Mouse (Mus musculus): ENCODE measurements around the gene Mettl7a3. TPM values are rescaled to one million over a fixed set of nuclear protein-coding genes. Genes with fewer than 3 reads are reported as not detected.
A peak's percentile ranks its signal among the peaks of the same experiment; 100 is the strongest.

The Mettl7a3 gene
- total and polyA plus RNA-seq, 3 experiments = 0.33 TPM; not detected in 2

- TF ChIP-seq NRF1 (IDR thresholded peaks at IDR 0.05; ENCODE audit: low read depth, low read length) (no peak), ZNF384 (IDR thresholded peaks at IDR 0.05; ENCODE audit: low read depth, low read length) (0 out of 2 replicates have a peak, but pooled peaks have one; percentile 2), EP300 (IDR thresholded peaks at IDR 0.05; ENCODE audit: low read length) (peak; percentile 65), JUND (conservative IDR thresholded peaks at IDR 0.05; ENCODE audit: low read depth, low read length) (peak; percentile 58; the same call in 1 of the 2 replicates), SMC3 (IDR thresholded peaks at IDR 0.05; ENCODE audit: low read depth, low read length) (no peak), BHLHE40 (IDR thresholded peaks at IDR 0.05; ENCODE audit: low read depth, low read length) (peak; percentile 38; the same call in 1 of the 2 replicates), NELFE (IDR thresholded peaks at IDR 0.05; ENCODE audit: low read depth, low read length) (0 out of 2 replicates have a peak, but pooled peaks have one; percentile 44), SIN3A (IDR thresholded peaks at IDR 0.05; ENCODE audit: low read length) (peak; percentile 68), IRF4 (IDR thresholded peaks at IDR 0.05; ENCODE audit: low read depth, low read length) (peak; percentile 63)
- Histone ChIP-seq H3K36me3 (replicated peaks in 1 of 2; ENCODE audit: control insufficient read depth in 1 of 2, insufficient read depth in 1 of 2, low read length in 1 of 2) (no peaks in the 10 kb centered on the region), H3K4me3 (replicated peaks in 1 of 3; ENCODE audit: low read depth in 2 of 3, low read length in 2 of 3, poor library complexity in 1 of 3) (peak overlapping the region; percentile 14 to 59 (median 55)), H3K79me2 (replicated peaks; ENCODE audit: control insufficient read depth, extremely low read depth, insufficient read depth, poor library complexity, severe bottlenecking) (no peaks in the 10 kb centered on the region), H3K27me3 (replicated peaks) (no peaks in the 10 kb centered on the region), H3K27ac (ENCODE audit: insufficient read depth, low read depth) (peak overlapping the region; percentile 87), H3K4me2 (ENCODE audit: insufficient read depth, low read depth, poor library complexity, severe bottlenecking) (peak overlapping the region; percentile 90), H3K9ac (ENCODE audit: insufficient read depth, low read depth) (peak overlapping the region; percentile 86), H3K9me3 (replicated peaks; ENCODE audit: low read length) (no peaks in the 10 kb centered on the region), H3K4me1 (ENCODE audit: control insufficient read depth in 1 of 2, insufficient read depth in 2 of 2) (peaks cover 11 to 51% of the 10 kb centered on the region in 2 experiments)
- in situ Hi-C loops (cut with MboI; ENCODE audit: low pct_ligation_motif_present, low pct_unique_long_range_greater_than_20kb, low sequenced_read_pairs) = no loop called here
- dilution Hi-C loops (cut with MboI; ENCODE audit: extremely low pct_ligation_motif_present, extremely low pct_unique_long_range_greater_than_20kb, low sequenced_read_pairs) = no loop called here
- DNase-seq (ENCODE audit: extremely low read depth) = peak; percentile 71
Measured at GRCm38 (mm10) chr15:100303428-100304018, 31.2 kb upstream of the Mettl7a3 start.

- Histone ChIP-seq H3K9me3 (replicated peaks; ENCODE audit: low read length) (no peaks in the 10 kb centered on the region), H3K4me2 (ENCODE audit: insufficient read depth, low read depth, poor library complexity, severe bottlenecking) (peak within 1 kb of the TSS; percentile 90), H3K79me2 (replicated peaks; ENCODE audit: control insufficient read depth, extremely low read depth, insufficient read depth, poor library complexity, severe bottlenecking) (no peaks in the 10 kb centered on the region), H3K4me3 (replicated peaks in 1 of 3; ENCODE audit: low read depth in 2 of 3, low read length in 2 of 3, poor library complexity in 1 of 3) (peak within 1 kb of the TSS; percentile 57 to 60 (median 59)), H3K27ac (ENCODE audit: insufficient read depth, low read depth) (peak within 1 kb of the TSS; percentile 87), H3K9ac (ENCODE audit: insufficient read depth, low read depth) (peak within 1 kb of the TSS; percentile 86), H3K27me3 (replicated peaks) (no peaks in the 10 kb centered on the region), H3K4me1 (ENCODE audit: control insufficient read depth in 1 of 2, insufficient read depth in 2 of 2) (peaks cover 11 to 51% of the 10 kb centered on the region in 2 experiments), H3K36me3 (replicated peaks in 1 of 2; ENCODE audit: control insufficient read depth in 1 of 2, insufficient read depth in 1 of 2, low read length in 1 of 2) (no peaks in the 10 kb centered on the region)
- peak; percentile 93 for DNase-seq (ENCODE audit: extremely low read depth)
- in situ Hi-C loops (cut with MboI; ENCODE audit: low pct_ligation_motif_present, low pct_unique_long_range_greater_than_20kb, low sequenced_read_pairs) = no loop called here
- dilution Hi-C loops (cut with MboI; ENCODE audit: extremely low pct_ligation_motif_present, extremely low pct_unique_long_range_greater_than_20kb, low sequenced_read_pairs) = no loop called here
- TF ChIP-seq MAZ (IDR thresholded peaks at IDR 0.05; ENCODE audit: low read depth, low read length) (0 out of 2 replicates have a peak, but pooled peaks have one; percentile 7), POLR2AphosphoS2 (IDR thresholded peaks at IDR 0.05; ENCODE audit: low read depth, low read length) (no peak), ZKSCAN1 (IDR thresholded peaks at IDR 0.05; ENCODE audit: borderline replicate concordance, low read depth, low read length) (no peak), ELF1 (IDR thresholded peaks at IDR 0.05; ENCODE audit: low read depth, low read length) (peak; percentile 44; the same call in 1 of the 2 replicates), UBTF (IDR thresholded peaks at IDR 0.05; ENCODE audit: low read depth, low read length) (no peak), TBP (conservative IDR thresholded peaks at IDR 0.05; ENCODE audit: low read depth, low read length) (peak; percentile 79), RAD21 (IDR thresholded peaks at IDR 0.05; ENCODE audit: low read depth, low read length) (no peak), JUND (conservative IDR thresholded peaks at IDR 0.05; ENCODE audit: low read depth, low read length) (no peak), NRF1 (IDR thresholded peaks at IDR 0.05; ENCODE audit: low read depth, low read length) (peak; percentile 67), USF2 (conservative IDR thresholded peaks at IDR 0.05; ENCODE audit: low read depth, low read length) (no peak), JUN (IDR thresholded peaks at IDR 0.05; ENCODE audit: insufficient read depth, low read depth, low read length) (0 out of 2 replicates have a peak, but pooled peaks have one; percentile 18), SIN3A (IDR thresholded peaks at IDR 0.05; ENCODE audit: low read length) (peak; percentile 76), ETS1 (conservative IDR thresholded peaks at IDR 0.05; ENCODE audit: low read depth, low read length) (peak; percentile 90), MAFK (IDR thresholded peaks at IDR 0.05; ENCODE audit: insufficient replicate concordance, low read length) (peak; percentile 94), POLR2A (IDR thresholded peaks at IDR 0.05; ENCODE audit: low read depth, low read length) (peak; percentile 67), EP300 (IDR thresholded peaks at IDR 0.05; ENCODE audit: low read length) (peak; percentile 95), TCF12 (IDR thresholded peaks at IDR 0.05; ENCODE audit: low read depth, low read length) (peak; percentile 57; the same call in 1 of the 2 replicates), MEF2A (IDR thresholded peaks at IDR 0.05; ENCODE audit: borderline replicate concordance, low read depth, low read length) (peak; percentile 67), RCOR1 (conservative IDR thresholded peaks at IDR 0.05; ENCODE audit: low read depth, low read length) (no peak; the same call in 1 of the 2 replicates), GABPA (IDR thresholded peaks at IDR 0.05; ENCODE audit: insufficient replicate concordance, low read depth, low read length) (no peak), MAX (IDR thresholded peaks at IDR 0.05; ENCODE audit: low read length) (no peak; the same call in 1 of the 2 replicates), IRF4 (IDR thresholded peaks at IDR 0.05; ENCODE audit: low read depth, low read length) (peak; percentile 95), NELFE (IDR thresholded peaks at IDR 0.05; ENCODE audit: low read depth, low read length) (peak; percentile 62; the same call in 1 of the 2 replicates), BHLHE40 (IDR thresholded peaks at IDR 0.05; ENCODE audit: low read depth, low read length) (peak; percentile 58), ZNF384 (IDR thresholded peaks at IDR 0.05; ENCODE audit: low read depth, low read length) (no peak)
Measured at GRCm38 (mm10) chr15:100304019-100304991, 30.4 kb upstream of the Mettl7a3 start, which contains the start of gene Mettl7a1. Mettl7a1 (plus strand) TSS chr15:100304140.

Data from CH12.LX (cell line).